Mouse (Mus musculus): ENCODE data around the gene Olfr541. TPM values are rescaled to one million over a fixed set of nuclear protein-coding genes. Genes with fewer than 3 reads are reported as not detected.
"Not testable (repeated sequence)": the region's sequence is repeated elsewhere in the genome, so short reads cannot be mapped to it uniquely, and the experiment has no call there.

Gene Olfr541
- not detected for total RNA-seq (2021)
- long read RNA-seq: 0 reads

DNA sequence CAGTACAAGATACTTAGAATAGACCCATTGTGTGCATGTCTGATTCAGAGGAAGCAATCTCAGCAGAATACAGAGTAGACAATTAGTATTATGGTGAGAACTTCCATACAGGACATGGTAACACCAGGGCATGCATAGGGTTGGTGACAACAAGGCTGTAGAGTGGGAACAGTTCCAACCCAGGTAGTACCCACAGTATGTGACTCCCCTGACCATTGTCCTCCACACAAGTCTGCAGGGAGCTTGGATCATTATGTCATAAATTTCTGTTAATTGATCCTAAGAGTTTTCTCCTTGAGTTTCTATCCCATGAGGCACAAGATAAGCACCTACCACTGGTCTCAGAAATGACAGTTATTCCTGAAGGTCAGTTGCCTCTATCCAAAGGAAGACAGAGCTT lies at the start of gene Olfr541:
Olfr541 (plus strand) TSS at position 301 of the 400 bp plus-strand sequence.
- DNase-seq (ENCODE audit: low spot score in 2 of 2): no peak

GRCm38 (mm10) chr7:140659630-140660029 lies 37.4 kb upstream of the Olfr541 start, which contains the start of gene Olfr539:
TSS of gene Olfr539 (plus strand) at chr7:140659930.
- DNase-seq (ENCODE audit: low spot score in 2 of 2): no peak

- not testable (repeated sequence) for DNase-seq (ENCODE audit: low spot score in 2 of 2)
Observed at GRCm38 (mm10) chr7:140670693-140671092, 26.4 kb upstream of the Olfr541 start.

- no peak for DNase-seq (ENCODE audit: low spot score in 2 of 2)
Observed at GRCm38 (mm10) chr7:140675863-140676262, 21.2 kb upstream of the Olfr541 start.

- DNase-seq (ENCODE audit: low spot score in 2 of 2): not testable (repeated sequence)
Observed at GRCm38 (mm10) chr7:140679591-140679990, 17.5 kb upstream of the Olfr541 start.

GRCm38 (mm10) chr7:140681651-140682050 lies 15.4 kb upstream of the Olfr541 start, which contains the start of gene Olfr45:
TSS of gene Olfr45 (plus strand) at chr7:140681951.
- no peak for DNase-seq (ENCODE audit: low spot score in 2 of 2)

DNA sequence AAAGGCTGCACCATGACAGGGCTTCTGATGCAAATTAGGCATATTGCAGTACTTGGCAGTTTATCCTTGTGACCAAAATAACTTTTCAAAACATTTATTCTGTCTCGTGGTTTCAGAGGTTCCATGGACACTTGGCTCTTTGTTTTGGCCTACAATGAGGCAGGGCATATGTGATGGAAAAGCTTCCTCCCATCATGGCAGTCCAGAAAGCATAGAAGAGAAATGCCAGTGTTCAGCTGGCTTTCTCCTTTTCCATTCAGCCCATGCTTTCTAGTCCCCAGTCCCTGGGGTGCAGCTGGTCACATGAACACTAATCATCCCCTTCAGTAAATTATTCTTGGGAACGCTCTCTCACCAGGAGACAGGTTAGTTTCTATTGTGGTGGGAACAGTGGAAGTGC lies 9.3 kb downstream of the Olfr541 start:
- no peak for DNase-seq (ENCODE audit: low spot score in 2 of 2)

GRCm38 (mm10) chr7:140707536-140708284 lies 10.6 kb downstream of the Olfr541 start:
- DNase-seq (ENCODE audit: low spot score in 2 of 2): no peak

GRCm38 (mm10) chr7:140717155-140718055 lies 20.3 kb downstream of the Olfr541 start:
- DNase-seq (ENCODE audit: low spot score in 2 of 2): no peak

- no peak for DNase-seq (ENCODE audit: low spot score in 2 of 2)
Observed at GRCm38 (mm10) chr7:140721095-140721494, 24.0 kb downstream of the Olfr541 start.

GRCm38 (mm10) chr7:140725558-140725957 lies 28.5 kb downstream of the Olfr541 start:
- no peak for DNase-seq (ENCODE audit: low spot score in 2 of 2)

- DNase-seq (ENCODE audit: low spot score in 2 of 2): no peak
Observed at GRCm38 (mm10) chr7:140733162-140733561, 36.1 kb downstream of the Olfr541 start.

DNA sequence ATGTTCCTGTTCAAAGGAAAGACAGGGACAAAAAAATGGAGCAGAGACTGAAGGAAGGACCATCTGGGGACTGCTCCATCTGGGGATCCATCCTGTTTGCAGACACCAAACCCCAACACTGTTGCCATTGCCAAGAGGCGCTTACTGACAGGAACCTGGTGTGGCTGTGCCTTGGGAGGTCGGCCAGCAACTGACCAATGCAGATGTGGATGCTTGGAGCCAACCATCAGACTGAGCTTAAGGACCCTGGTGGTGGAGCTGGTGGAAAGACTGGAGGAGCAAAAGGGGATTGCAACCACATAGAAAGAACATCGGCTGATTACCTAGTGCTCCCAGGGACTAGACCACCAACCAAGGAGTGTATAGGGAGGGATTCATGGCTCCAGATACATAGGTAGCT lies 50.3 kb downstream of the Olfr541 start:
- no peak for DNase-seq (ENCODE audit: low spot score in 2 of 2)

DNA sequence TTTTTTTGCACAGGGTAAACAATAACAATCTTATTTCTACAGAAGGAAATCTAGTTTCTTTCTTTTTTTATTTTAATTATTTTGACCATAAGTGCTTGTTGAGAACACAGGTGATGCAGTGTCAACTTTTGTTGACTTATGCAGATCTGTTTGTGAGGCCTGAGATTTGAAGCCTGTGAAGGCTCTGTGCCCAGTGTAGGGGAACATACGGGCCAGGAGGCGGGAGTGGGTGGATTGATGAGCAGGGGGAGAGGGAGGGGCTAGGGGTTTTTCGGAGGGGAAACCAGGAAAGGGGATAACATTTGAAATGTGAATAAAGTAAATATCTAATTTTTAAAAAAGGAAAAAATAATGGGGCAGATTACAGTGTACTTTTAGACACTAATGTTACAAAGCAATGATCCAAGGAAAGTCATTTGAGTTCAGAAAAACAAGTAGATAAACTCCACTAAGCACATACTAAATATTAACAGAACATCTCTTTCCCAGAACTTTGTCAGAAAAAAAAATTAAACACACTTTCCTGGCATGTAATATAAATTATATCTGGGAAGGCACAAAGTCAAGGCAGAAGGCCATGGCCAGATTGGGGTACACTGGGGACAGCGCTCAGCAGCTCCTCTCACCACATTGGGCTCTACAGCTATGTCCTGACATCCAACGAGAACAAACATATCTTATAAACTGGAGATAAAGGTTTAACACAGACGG lies 51.2 kb downstream of the Olfr541 start:
- DNase-seq (ENCODE audit: low spot score in 2 of 2): peak in 1 of 2 experiments; percentile 20

GRCm38 (mm10) chr7:140748827-140749160 lies 51.7 kb downstream of the Olfr541 start:
- no peak for DNase-seq (ENCODE audit: low spot score in 2 of 2)

GRCm38 (mm10) chr7:140754556-140754955 lies 57.5 kb downstream of the Olfr541 start:
- DNase-seq (ENCODE audit: low spot score in 2 of 2): no peak

Other genes with a start within 250 kb of the Olfr541 start
- not detected for gene Olfr533, start 233.9 kb upstream of the Olfr541 start, total RNA-seq (2021)
- not detected for gene Olfr535, start 213.1 kb upstream of the Olfr541 start, total RNA-seq (2021)
- not detected for gene Olfr536, start 189.9 kb upstream of the Olfr541 start, total RNA-seq (2021)
- gene Olfr538, start 129.4 kb upstream of the Olfr541 start, total RNA-seq (2021): not detected
- under 1 TPM; 0.09 to 0.18 TPM for gene Olfr46, start 96.0 kb upstream of the Olfr541 start, total RNA-seq (2021)
- not detected for gene Olfr61, start 68.3 kb upstream of the Olfr541 start, total RNA-seq (2021)
- not detected for gene Olfr53, start 50.8 kb upstream of the Olfr541 start, total RNA-seq (2021)
- gene Olfr539, start 37.3 kb upstream of the Olfr541 start, total RNA-seq (2021): under 1 TPM; 0.09 to 0.14 TPM
- under 1 TPM in 1 of 2 experiments, not detected in 1; 0.11 TPM for gene Olfr45, start 15.3 kb upstream of the Olfr541 start, total RNA-seq (2021)
- gene Cyp2e1, start 66.5 kb downstream of the Olfr541 start, total RNA-seq (2021): not detected
- gene Syce1, start 90.6 kb downstream of the Olfr541 start, total RNA-seq (2021): not detected
- gene Zfp941, start 124.9 kb downstream of the Olfr541 start, total RNA-seq (2021): 1 to 10 TPM; 8.5 to 9.3 TPM
- gene Urah, start 137.8 kb downstream of the Olfr541 start, total RNA-seq (2021): 1 to 10 TPM in 1 of 2 experiments, not detected in 1; 1.2 TPM
- not detected for gene Scgb1c1, start 148.3 kb downstream of the Olfr541 start, total RNA-seq (2021)
- not detected for gene Odf3, start 150.5 kb downstream of the Olfr541 start, total RNA-seq (2021)
- under 1 TPM; 0.40 to 0.73 TPM for gene Gm45785, start 159.1 kb downstream of the Olfr541 start, total RNA-seq (2021)
- gene Ric8a, start 159.7 kb downstream of the Olfr541 start, total RNA-seq (2021): 100 to 1,000 TPM in 1 of 2 experiments, 10 to 100 TPM in 1; 91.1 to 106 TPM
- 10 to 100 TPM; 27.2 to 28.1 TPM for gene Bet1l, start 160.3 kb downstream of the Olfr541 start, total RNA-seq (2021)
- gene Psmd13, start 184.7 kb downstream of the Olfr541 start, total RNA-seq (2021): 100 to 1,000 TPM; 151 to 155 TPM
- gene Sirt3, start 185.0 kb downstream of the Olfr541 start, total RNA-seq (2021): 10 to 100 TPM; 46.0 to 48.6 TPM
- gene Cox8b, start 203.2 kb downstream of the Olfr541 start, total RNA-seq (2021): not detected
- gene Nlrp6, start 223.6 kb downstream of the Olfr541 start, total RNA-seq (2021): under 1 TPM; 0.27 to 0.53 TPM
- 1 to 10 TPM; 4.2 to 5.0 TPM for gene Pgghg, start 244.1 kb downstream of the Olfr541 start, total RNA-seq (2021)